Mouse (Mus musculus) thymus, postnatal 14 days (tissue): ENCODE results near the gene Map3k20.

Source experiments
- DNase-seq: peaks from one replicate; pipeline ENCODE4 v3.0.0; 2021

Map3k20 gene

GRCm38 (mm10) chr2:72285256-72285887 lies at the start of gene Map3k20:
TSS of gene Map3k20 (plus strand) at chr2:72285637.
- peak; percentile 68 for DNase-seq

GRCm38 (mm10) chr2:72238421-72238820 lies 47.0 kb upstream of the Map3k20 start:
- no peak for DNase-seq

GRCm38 (mm10) chr2:72238925-72239324 lies 46.5 kb upstream of the Map3k20 start:
- no peak for DNase-seq

- DNase-seq, result no peak
Observed at GRCm38 (mm10) chr2:72239456-72239855, 46.0 kb upstream of the Map3k20 start.

GRCm38 (mm10) chr2:72239993-72240392 lies 45.4 kb upstream of the Map3k20 start:
- DNase-seq, result no peak

GRCm38 (mm10) chr2:72240691-72241090 lies 44.7 kb upstream of the Map3k20 start:
- DNase-seq, result no peak

- no peak for DNase-seq
Observed at GRCm38 (mm10) chr2:72241714-72242472, 43.5 kb upstream of the Map3k20 start.

- DNase-seq, result no peak
Observed at GRCm38 (mm10) chr2:72242910-72243675, 42.3 kb upstream of the Map3k20 start.

GRCm38 (mm10) chr2:72245631-72246030 lies 39.8 kb upstream of the Map3k20 start:
- no peak for DNase-seq

- no peak for DNase-seq
Observed at GRCm38 (mm10) chr2:72246376-72246775, 39.1 kb upstream of the Map3k20 start.

GRCm38 (mm10) chr2:72247819-72248218 lies 37.6 kb upstream of the Map3k20 start:
- DNase-seq, result no peak

- DNase-seq, result no peak
Observed at GRCm38 (mm10) chr2:72252510-72253505, 32.6 kb upstream of the Map3k20 start.

GRCm38 (mm10) chr2:72253882-72254281 lies 31.6 kb upstream of the Map3k20 start:
- no peak for DNase-seq

- DNase-seq, result no peak
Observed at GRCm38 (mm10) chr2:72254813-72255582, 30.4 kb upstream of the Map3k20 start.

- no peak for DNase-seq
Observed at GRCm38 (mm10) chr2:72260704-72261103, 24.7 kb upstream of the Map3k20 start.

- DNase-seq, result no peak
Observed at GRCm38 (mm10) chr2:72262814-72263480, 22.5 kb upstream of the Map3k20 start.

GRCm38 (mm10) chr2:72267390-72267789 lies 18.0 kb upstream of the Map3k20 start:
- no peak for DNase-seq

GRCm38 (mm10) chr2:72269651-72270341 lies 15.6 kb upstream of the Map3k20 start:
- DNase-seq, result no peak

- no peak for DNase-seq
Observed at GRCm38 (mm10) chr2:72278247-72278873, 7.1 kb upstream of the Map3k20 start.

- no peak for DNase-seq
Observed at GRCm38 (mm10) chr2:72280524-72280923, 4.9 kb upstream of the Map3k20 start.
